Mouse (Mus musculus) right cerebral cortex, adult 2 months (tissue): Measurements from ENCODE around the gene Bco1.

Experiments used
- DNase-seq, 2 experiments: peaks; one replicate each; pipeline ENCODE4 v3.0.0; 2021 to 2022; ENCODE audit warnings: low spot score in 2 of 2

Gene Bco1

DNA sequence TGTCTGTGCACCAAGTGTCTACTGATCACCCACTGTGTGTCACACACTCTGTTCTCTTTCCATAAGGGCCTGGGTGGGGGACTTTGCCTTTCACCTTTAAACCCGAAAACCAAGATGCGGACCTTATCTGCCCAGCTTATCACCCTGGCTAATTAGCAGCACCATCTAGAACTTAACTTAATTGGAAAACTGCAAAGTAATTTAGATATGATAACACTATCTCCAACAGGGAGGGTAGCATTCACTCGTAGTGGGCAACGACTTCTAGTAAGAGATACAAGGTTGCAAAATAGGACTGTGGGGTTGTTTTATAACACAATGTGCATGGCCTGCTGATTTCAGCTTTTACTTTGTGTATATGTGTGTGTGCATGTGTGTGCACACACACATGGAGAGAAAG is 5.9 kb upstream of the Bco1 start:
- DNase-seq, result no peak

- DNase-seq, result peak; percentile 23 to 46
Observed at GRCm38 (mm10) chr8:117094053-117094452, 1.6 kb upstream of the Bco1 start.

DNA sequence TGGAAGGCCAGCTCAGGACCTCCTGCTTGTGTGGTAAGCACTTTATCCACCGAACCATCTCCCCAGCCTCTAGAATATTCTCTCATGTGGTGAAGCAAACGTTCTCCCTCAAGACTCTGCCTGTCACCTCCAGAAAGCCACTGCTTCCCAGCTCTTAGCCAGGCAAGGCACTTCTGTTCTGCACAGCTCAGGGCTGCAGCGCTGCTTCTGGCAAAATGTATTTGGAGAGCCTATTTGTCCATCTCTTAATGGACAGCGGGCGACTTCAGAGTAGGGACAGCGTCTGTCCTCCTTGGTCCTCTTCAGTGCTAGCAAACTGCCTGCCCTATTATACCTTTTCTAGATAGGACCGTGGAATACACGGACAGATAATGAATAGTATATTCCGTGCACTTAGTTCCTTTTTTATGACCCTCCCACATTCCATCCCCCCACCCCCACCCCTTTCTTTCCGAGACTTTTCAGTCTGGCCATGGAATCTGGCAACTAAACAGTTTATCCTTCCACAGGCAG is 1.5 kb downstream of the Bco1 start:
- DNase-seq, result no peak

DNA sequence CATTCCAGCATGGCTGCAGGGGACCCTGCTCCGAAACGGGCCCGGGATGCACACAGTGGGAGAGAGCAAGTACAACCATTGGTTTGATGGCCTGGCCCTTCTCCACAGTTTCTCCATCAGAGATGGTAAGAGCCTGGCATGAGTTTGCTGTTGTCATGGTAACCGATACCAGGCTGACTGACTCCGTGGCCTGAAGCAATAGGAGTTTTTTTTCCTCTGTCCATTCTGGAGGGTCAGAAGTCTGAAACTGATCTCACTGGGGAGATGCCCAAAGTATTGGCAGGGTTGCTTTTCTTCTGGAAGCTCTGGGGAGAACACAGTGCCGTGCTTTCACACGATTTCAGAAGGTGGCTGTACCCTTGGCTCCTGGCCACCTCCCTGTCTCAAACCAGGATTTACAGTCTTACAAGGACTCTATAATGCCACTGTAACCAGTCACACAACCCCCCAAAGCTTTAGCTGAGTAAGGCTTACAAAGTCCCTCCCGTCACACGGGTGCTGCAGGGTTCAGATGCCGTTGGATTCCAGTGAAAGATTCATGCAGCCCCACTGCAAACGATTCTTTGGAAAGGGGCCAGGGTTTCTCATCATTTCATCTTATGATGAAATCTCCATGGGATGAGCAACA is 2.0 kb downstream of the Bco1 start:
- DNase-seq, result no peak

GRCm38 (mm10) chr8:117107533-117107932 is 11.9 kb downstream of the Bco1 start:
- peak; percentile 82 to 83 for DNase-seq

GRCm38 (mm10) chr8:117109018-117109711 is 13.5 kb downstream of the Bco1 start:
- DNase-seq, result no peak

GRCm38 (mm10) chr8:117109801-117110390 is 14.2 kb downstream of the Bco1 start:
- peak; percentile 37 to 47 for DNase-seq

GRCm38 (mm10) chr8:117111641-117112040 is 16.0 kb downstream of the Bco1 start:
- DNase-seq, result no peak

- DNase-seq, result no peak
Observed at GRCm38 (mm10) chr8:117112261-117112660, 16.6 kb downstream of the Bco1 start.

DNA sequence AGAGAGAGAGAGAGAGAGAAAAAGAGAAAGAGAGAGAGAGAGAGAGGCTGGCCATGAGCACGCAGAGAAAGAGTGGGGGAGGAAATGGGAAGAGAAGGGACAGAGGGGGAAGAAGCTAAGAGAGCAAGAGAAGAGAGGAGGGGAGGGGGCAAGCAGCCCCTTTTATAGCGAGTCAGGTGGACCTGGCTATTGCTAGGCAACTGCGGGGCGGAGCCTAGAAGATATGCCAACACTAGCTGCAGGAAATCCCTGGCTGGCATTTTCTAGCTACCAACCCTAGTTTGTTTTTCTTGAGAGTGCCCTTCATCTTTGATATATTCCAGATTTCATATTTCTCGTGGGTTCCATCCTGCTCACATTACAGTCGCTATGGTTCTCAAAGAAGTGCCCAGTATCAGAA is 19.4 kb downstream of the Bco1 start:
- no peak for DNase-seq

DNA sequence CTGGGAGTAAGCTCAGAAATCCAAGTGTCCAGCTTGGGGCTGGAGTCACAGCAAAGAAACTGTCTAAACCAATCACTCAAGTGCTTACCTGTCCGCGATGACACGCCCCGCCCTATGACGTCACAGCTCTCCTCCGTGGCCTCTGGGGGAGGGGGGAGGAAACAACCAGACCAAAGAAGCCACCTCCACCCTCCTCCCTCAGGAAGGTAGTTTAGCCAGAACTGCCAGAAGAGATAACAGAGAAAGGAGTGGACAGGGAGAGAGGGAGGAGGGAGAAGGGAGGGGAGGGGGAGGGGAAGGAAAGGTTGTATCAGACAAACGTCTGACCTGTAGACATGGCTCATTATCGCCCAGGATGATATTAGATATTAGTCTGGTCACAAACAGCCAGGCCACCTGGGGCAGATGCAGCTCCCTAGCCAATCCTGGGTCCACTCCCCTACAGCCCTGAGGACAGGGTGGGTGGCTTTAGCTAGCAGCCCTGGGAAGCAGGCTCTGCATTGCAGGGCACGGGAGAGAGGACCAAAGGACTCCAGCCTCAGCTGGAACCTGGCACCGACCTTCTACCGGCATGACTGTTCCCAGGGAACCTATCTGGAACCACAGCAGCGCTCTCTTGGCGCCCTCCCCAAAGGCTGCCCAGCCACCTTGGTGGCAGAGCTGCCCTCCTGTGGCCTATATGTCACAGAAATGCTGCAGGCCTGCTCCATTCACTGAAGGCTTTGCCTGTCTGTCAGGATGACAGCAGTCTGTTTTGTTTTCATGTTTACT is 20.2 kb downstream of the Bco1 start:
- no peak for DNase-seq

DNA sequence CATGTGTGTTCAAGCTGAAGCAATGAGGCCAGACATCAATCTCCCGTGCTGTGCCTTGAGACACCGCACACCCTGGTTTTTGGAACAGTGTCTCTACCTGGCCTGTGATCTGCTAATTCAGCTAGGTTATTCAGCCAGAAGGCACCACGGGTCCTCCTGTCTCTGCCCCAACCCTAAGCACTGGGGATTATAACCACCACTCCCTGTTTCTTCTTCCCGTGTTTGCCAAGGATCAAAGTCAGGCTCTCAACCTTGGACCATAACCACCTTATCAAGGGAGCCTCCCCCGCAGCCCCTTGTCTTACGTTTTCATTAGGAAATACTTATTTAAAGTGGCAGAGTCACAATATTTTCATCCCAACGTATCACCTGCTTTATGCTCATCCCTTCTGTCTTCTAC is 20.9 kb downstream of the Bco1 start:
- no peak for DNase-seq

DNA sequence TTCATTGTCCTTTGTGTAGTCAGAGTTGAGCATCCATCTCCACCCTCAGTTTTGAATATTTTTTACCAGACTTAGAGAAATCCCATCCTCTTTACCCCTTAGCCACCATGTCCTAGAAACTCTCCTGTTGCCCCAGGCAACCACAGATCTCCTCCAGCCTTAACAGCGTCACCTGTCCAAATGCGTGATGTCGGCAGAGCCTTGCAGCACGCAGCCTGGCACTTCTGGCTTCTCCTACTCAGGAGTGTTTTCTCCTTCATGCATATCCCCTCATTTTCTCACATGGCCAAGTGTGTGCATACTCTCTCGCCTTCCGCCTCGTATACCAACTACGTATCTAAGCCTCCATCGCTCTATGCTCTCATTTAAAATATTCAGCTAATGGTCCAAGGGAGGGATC is 22.8 kb downstream of the Bco1 start:
- DNase-seq, result peak; percentile 8 to 11

- no peak for DNase-seq
Observed at GRCm38 (mm10) chr8:117121277-117121676, 25.6 kb downstream of the Bco1 start.

DNA sequence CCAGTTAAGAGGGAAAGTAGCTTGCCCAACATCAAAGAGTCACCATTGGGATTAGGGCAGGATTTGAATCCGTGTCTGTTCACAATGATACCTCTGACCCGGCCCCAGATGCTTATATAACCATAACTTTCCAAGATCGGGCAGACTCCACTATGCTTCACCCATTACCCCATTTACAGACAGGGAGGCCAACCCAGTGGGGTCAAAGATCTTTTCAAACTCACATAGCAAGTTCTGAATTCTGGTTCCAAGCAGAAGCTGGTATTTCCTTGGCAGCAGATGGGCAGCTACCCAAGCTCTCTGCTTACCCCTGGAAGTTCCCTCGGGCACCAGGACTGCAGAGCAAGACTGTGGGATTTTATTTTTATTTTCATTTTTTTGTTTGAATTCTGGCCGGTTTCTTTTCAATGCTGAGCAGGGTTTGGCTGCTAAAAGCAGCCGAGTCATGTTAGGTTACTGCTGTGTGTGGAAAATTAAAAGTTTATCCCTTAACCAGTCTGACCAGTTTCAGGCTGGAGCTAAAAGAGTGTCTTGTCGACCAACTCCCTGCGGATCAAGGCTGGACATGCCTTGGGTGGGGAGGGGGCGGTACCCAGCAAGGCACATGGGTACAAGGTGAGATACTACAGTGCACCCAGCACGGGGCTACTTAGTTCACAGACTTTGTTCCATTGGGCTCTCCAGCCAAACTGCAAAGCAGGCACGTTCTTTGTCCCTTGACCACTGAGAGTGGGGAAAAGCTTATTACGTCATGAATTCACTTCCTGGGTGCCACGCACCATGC is 28.4 kb downstream of the Bco1 start:
- no peak for DNase-seq

- DNase-seq, result no peak
Observed at GRCm38 (mm10) chr8:117125854-117126253, 30.2 kb downstream of the Bco1 start.

GRCm38 (mm10) chr8:117126411-117126810 is 30.8 kb downstream of the Bco1 start:
- DNase-seq, result no peak

GRCm38 (mm10) chr8:117127063-117127462 is 31.4 kb downstream of the Bco1 start:
- DNase-seq, result no peak

GRCm38 (mm10) chr8:117133702-117134101 is 38.0 kb downstream of the Bco1 start:
- DNase-seq, result no peak

DNA sequence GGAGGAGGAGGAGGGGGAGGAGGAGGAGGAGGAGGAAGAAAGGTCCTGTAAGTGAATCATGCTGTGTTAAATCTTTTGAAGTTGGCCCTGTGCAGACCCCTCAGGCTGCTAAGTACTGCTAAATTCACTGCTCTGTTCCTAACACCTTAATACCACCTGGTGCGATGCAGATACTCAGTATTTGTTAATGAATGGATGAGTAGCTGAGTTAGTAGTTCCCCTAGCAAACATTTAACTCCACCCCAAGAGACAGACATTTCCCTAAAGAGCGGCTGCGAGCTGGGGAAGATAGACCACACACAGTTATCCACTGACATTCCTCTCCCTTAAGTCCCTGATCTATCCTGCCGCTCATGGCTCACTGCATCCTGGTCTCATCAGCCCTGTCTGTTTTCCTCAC is 40.7 kb downstream of the Bco1 start:
- DNase-seq, result no peak

DNA sequence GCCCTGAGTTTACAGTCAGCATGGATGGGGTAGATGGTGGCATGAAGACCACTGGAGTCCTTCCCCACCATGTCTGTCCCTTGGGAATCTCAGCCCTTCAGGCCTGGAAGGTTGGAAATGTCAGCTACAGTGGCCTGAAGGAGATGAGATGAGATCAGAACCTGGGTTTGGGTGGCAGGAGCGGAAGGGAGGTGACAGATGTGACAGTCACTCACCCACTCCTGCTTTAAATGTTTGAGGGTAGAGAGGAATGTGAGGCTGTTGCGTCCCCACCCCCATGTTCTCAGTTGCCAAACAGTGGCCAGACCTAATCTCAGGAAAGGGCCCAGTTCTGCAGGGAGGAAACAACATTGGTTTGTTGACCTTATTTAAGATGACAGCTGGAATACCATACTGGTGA is 41.1 kb downstream of the Bco1 start:
- DNase-seq, result no peak

GRCm38 (mm10) chr8:117137357-117137756 is 41.7 kb downstream of the Bco1 start:
- no peak for DNase-seq
